Mouse (Mus musculus): ENCODE results near the gene Mcidas.

DNA sequence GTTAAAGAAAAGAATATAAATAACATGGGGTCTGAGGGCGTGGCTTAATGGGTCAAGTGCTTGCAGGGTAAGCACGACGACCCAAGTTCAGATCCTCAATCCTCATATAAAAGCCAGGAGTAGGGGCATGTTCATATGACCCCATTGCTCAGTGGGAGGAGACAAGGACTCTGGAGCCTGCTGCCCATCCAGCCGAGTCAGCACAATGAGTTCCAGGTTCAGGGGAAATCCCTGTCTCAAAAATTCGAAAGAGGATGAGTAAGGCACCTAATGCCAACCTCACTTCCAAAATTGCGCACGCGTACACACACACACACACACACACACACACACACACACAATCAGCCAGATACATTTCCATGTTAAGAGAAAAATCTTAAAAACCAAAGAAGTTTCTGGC lies 28.8 kb downstream of the Mcidas start:
- TF ChIP-seq CTCF (IDR thresholded peaks at IDR 0.05; ENCODE audit: control insufficient read depth, insufficient read depth, low read length), result no peak
- TF ChIP-seq POLR2A (IDR thresholded peaks at IDR 0.05; ENCODE audit: borderline replicate concordance, control insufficient read depth, low read depth, low read length), result no peak
